Mouse (Mus musculus) ES-CJ7 (cell line): ENCODE data around the gene Ovch2.
A peak's percentile ranks its signal among the peaks of the same experiment; 100 is the strongest.

Source experiments
- DNase-seq: peaks from one replicate; pipeline ENCODE4 v3.0.0; 2011; ENCODE audit warnings: low read depth, low spot score

Gene Ovch2

GRCm38 (mm10) chr7:107745111-107745510 lies 55.9 kb downstream of the Ovch2 start:
- DNase-seq: no peak

- no peak for DNase-seq
Observed at GRCm38 (mm10) chr7:107744454-107744853, 56.6 kb downstream of the Ovch2 start.

GRCm38 (mm10) chr7:107742963-107743465 lies 58.0 kb downstream of the Ovch2 start:
- no peak for DNase-seq

- DNase-seq: no peak
Observed at GRCm38 (mm10) chr7:107738726-107739125, 62.3 kb downstream of the Ovch2 start.

- peak; percentile 22 for DNase-seq
Observed at GRCm38 (mm10) chr7:107733162-107733561, 67.8 kb downstream of the Ovch2 start.
